Mouse (Mus musculus): ENCODE data around the gene Polr1b.

GRCm38 (mm10) chr2:129150386-129150785 is 49.6 kb downstream of the Polr1b start:
- TF ChIP-seq CTCF (IDR thresholded peaks at IDR 0.05; ENCODE audit: low read depth) (no peak), EP300 (optimal IDR thresholded peaks at IDR 0.05) (no peak)

All from stomach, postnatal 0 days (tissue).